Mouse (Mus musculus): ENCODE data around the gene Ptx4.
"Not testable (repeated sequence)": the region's sequence is repeated elsewhere in the genome, so short reads cannot be mapped to it uniquely, and the experiment has no call there.

Ptx4 gene

GRCm38 (mm10) chr17:25114908-25115645 is 5.5 kb upstream of the Ptx4 start:
- peak; percentile 12; the same call in 1 of the 2 replicates for ATAC-seq (ENCODE audit: insufficient number of reproducible peaks, low FRiP score, low TSS enrichment)

- ATAC-seq (ENCODE audit: insufficient number of reproducible peaks, low FRiP score, low TSS enrichment): peak; percentile 75; the same call in 1 of the 2 replicates
These were observed 4.7 kb upstream of the Ptx4 start, which contains the start of gene Telo2 for GRCm38 (mm10) chr17:25115664-25116432. Gene Telo2, minus strand, starts transcription at chr17:25115967.

GRCm38 (mm10) chr17:25117263-25117662 is 3.3 kb upstream of the Ptx4 start:
- ATAC-seq (ENCODE audit: insufficient number of reproducible peaks, low FRiP score, low TSS enrichment): no peak

- ATAC-seq (ENCODE audit: insufficient number of reproducible peaks, low FRiP score, low TSS enrichment): no peak
These were observed 3.4 kb downstream of the Ptx4 start for GRCm38 (mm10) chr17:25123979-25124378.

GRCm38 (mm10) chr17:25125442-25126060 is 5.0 kb downstream of the Ptx4 start:
- not testable (repeated sequence) for ATAC-seq (ENCODE audit: insufficient number of reproducible peaks, low FRiP score, low TSS enrichment)

GRCm38 (mm10) chr17:25127079-25127478 is 6.5 kb downstream of the Ptx4 start:
- no peak for ATAC-seq (ENCODE audit: insufficient number of reproducible peaks, low FRiP score, low TSS enrichment)

GRCm38 (mm10) chr17:25127681-25128080 is 7.1 kb downstream of the Ptx4 start:
- no peak for ATAC-seq (ENCODE audit: insufficient number of reproducible peaks, low FRiP score, low TSS enrichment)

GRCm38 (mm10) chr17:25130060-25130459 is 9.5 kb downstream of the Ptx4 start:
- ATAC-seq (ENCODE audit: insufficient number of reproducible peaks, low FRiP score, low TSS enrichment): no peak

- peak; percentile 76; the same call in 1 of the 2 replicates for ATAC-seq (ENCODE audit: insufficient number of reproducible peaks, low FRiP score, low TSS enrichment)
These were observed 12.7 kb downstream of the Ptx4 start, which contains the start of gene Clcn7 for GRCm38 (mm10) chr17:25133275-25133698. Gene Clcn7, plus strand, starts transcription at chr17:25133391.

- ATAC-seq (ENCODE audit: insufficient number of reproducible peaks, low FRiP score, low TSS enrichment): no peak
These were observed 15.1 kb downstream of the Ptx4 start for GRCm38 (mm10) chr17:25135622-25136021.

- ATAC-seq (ENCODE audit: insufficient number of reproducible peaks, low FRiP score, low TSS enrichment): no peak
These were observed 18.2 kb downstream of the Ptx4 start for GRCm38 (mm10) chr17:25138803-25139202.

- no peak for ATAC-seq (ENCODE audit: insufficient number of reproducible peaks, low FRiP score, low TSS enrichment)
These were observed 19.4 kb downstream of the Ptx4 start for GRCm38 (mm10) chr17:25139960-25140359.

GRCm38 (mm10) chr17:25162161-25162560 is 41.6 kb downstream of the Ptx4 start, which contains the start of gene Ccdc154:
Gene Ccdc154, plus strand, starts transcription at chr17:25162461.
- no peak for ATAC-seq (ENCODE audit: insufficient number of reproducible peaks, low FRiP score, low TSS enrichment)

GRCm38 (mm10) chr17:25163387-25163786 is 42.8 kb downstream of the Ptx4 start:
- no peak for ATAC-seq (ENCODE audit: insufficient number of reproducible peaks, low FRiP score, low TSS enrichment)

GRCm38 (mm10) chr17:25164770-25165169 is 44.2 kb downstream of the Ptx4 start:
- no peak for ATAC-seq (ENCODE audit: insufficient number of reproducible peaks, low FRiP score, low TSS enrichment)

GRCm38 (mm10) chr17:25165970-25166671 is 45.6 kb downstream of the Ptx4 start:
- ATAC-seq (ENCODE audit: insufficient number of reproducible peaks, low FRiP score, low TSS enrichment): no peak

GRCm38 (mm10) chr17:25169706-25170105 is 49.1 kb downstream of the Ptx4 start:
- no peak for ATAC-seq (ENCODE audit: insufficient number of reproducible peaks, low FRiP score, low TSS enrichment)

- no peak for ATAC-seq (ENCODE audit: insufficient number of reproducible peaks, low FRiP score, low TSS enrichment)
These were observed 52.0 kb downstream of the Ptx4 start for GRCm38 (mm10) chr17:25172558-25172957.

Measured in cerebellum, adult (tissue).